Mouse (Mus musculus) cerebellum, adult 2 months (tissue): ENCODE data around the gene Pias4.

ENCODE experiments used
- CTCF ChIP-seq: fragments of 200-500 bp; IDR thresholded peaks from 2 replicates; pipeline ENCODE4 v1.5.1; 2011; ENCODE audit warnings: low read depth, mild to moderate bottlenecking, control low read depth, low read length, moderate library complexity, borderline replicate concordance; ENCODE audit not compliant: insufficient read depth
- POLR2A ChIP-seq: fragments of 200-500 bp; IDR thresholded peaks from 2 replicates; pipeline ENCODE4 v1.6.1; 2011; ENCODE audit warnings: low read length, control low read depth, borderline replicate concordance; ENCODE audit not compliant: insufficient read depth

DNA sequence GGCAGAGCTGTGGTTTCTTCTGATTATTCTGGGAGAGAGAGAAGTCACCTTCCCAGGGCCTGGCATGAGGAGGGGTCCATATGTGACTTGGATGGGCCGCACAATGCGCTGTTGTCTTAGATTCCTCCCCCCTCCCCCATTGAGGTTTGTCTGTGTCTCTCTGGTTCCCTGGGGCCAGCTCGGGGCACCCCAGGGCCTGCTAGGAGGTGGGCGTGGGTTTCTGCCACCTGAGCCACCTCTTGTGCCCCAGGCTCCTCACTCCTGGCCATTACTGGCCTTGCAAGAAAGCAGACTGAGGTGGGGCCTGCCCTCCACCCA, 28.2 kb downstream of the Pias4 start:
- TF ChIP-seq CTCF: no peak
- no peak for TF ChIP-seq POLR2A
